Mouse (Mus musculus) limb, embryonic 14.5 days (tissue): ENCODE results near the gene Gm11034. TPM values are rescaled to one million over a fixed set of nuclear protein-coding genes. Genes with fewer than 3 reads are reported as not detected.

Source experiments
- ATAC-seq: fragments of 200-750 bp; cut with Nextera tagmentation; 2 replicates; pipeline ENCODE4 v1.8.0; 2017; ENCODE audit warnings: low read depth, moderate number of reproducible peaks, moderate TSS enrichment; ENCODE audit not compliant: low FRiP score
- DNase-seq: peaks from one replicate; pipeline ENCODE4 v3.0.0-alpha.2; 2015; ENCODE audit warnings: low spot score
- H3K27ac ChIP-seq: fragments of 300-500 bp; sonication (generic); replicated peaks from 2 replicates; pipeline ENCODE4 v1.5.1; 2014; ENCODE audit warnings: low read depth, mild to moderate bottlenecking, low read length, moderate library complexity, mixed read lengths
- H3K27me3 ChIP-seq: fragments of 300-500 bp; sonication (generic); 2 replicates; pipeline ENCODE4 v1.6.1; 2014; ENCODE audit warnings: low read length, mixed read lengths; ENCODE audit not compliant: control insufficient read depth, insufficient read depth
- H3K36me3 ChIP-seq: fragments of 300-500 bp; sonication (generic); 2 replicates; pipeline ENCODE4 v1.6.1; 2014; ENCODE audit warnings: mild to moderate bottlenecking, low read length, moderate library complexity, mixed read lengths; ENCODE audit not compliant: control insufficient read depth, insufficient read depth
- H3K4me1 ChIP-seq: fragments of 300-500 bp; sonication (generic); 2 replicates; pipeline ENCODE4 v1.6.1; 2014; ENCODE audit warnings: antibody characterized with exemption, low read length, mixed read lengths; ENCODE audit not compliant: control insufficient read depth, insufficient read depth
- H3K4me2 ChIP-seq: fragments of 300-500 bp; sonication (generic); replicated peaks from 2 replicates; pipeline ENCODE4 v1.6.1; 2014; ENCODE audit warnings: low read depth, mild to moderate bottlenecking, low read length, moderate library complexity; ENCODE audit not compliant: severe bottlenecking
- H3K4me3 ChIP-seq: fragments of 300-500 bp; sonication (generic); replicated peaks from 2 replicates; pipeline ENCODE4 v1.5.1; 2014; ENCODE audit warnings: low read length
- H3K9ac ChIP-seq: fragments of 300-500 bp; sonication (generic); 2 replicates; pipeline ENCODE4 v1.6.1; 2014; ENCODE audit warnings: mild to moderate bottlenecking, low read depth, low read length, moderate library complexity; ENCODE audit not compliant: severe bottlenecking
- H3K9me3 ChIP-seq: fragments of 300-500 bp; sonication (generic); 2 replicates; pipeline ENCODE4 v1.6.1; 2016; ENCODE audit warnings: low read length; ENCODE audit not compliant: control insufficient read depth
- POLR2A ChIP-seq: fragments of 200-500 bp; IDR thresholded peaks from 2 replicates; pipeline ENCODE4 v1.8.0; 2012; ENCODE audit warnings: inconsistent platforms, mild to moderate bottlenecking, moderate library complexity, borderline replicate concordance; ENCODE audit not compliant: insufficient read depth, insufficient read length; ENCODE audit errors: extremely low read depth
- WGBS: fragments of 180-500 bp; shearing (Covaris S2); extraction: QIAGEN DNeasy Blood & Tissue Kit; methylation state at CpG from one replicate; pipeline ENCODE4 v1.1.7; 2014; 5-methylcytosine and 5-hydroxymethylcytosine counted together
- polyA plus RNA-seq, 2 experiments: library from polyadenylated mRNA; depleted of rRNA in 1 of 2; stranded (reverse) in 1 of 2; unstranded in 1 of 2; fragments of >200 nt; fragmentation: Nextera tagmentation in 1 of 2; extraction: Ambion mirVana in 1 of 2; gene quantifications; 2 replicates each; pipeline versions ENCODE4 v1.2.1 to v1.2.3; 2012 to 2014

The Gm11034 gene
- polyA plus RNA-seq, 2 experiments = not detected

GRCm38 (mm10) chr8:72192065-72192464 lies 21.4 kb downstream of the Gm11034 start:
- H3K4me3 ChIP-seq = no peak overlapping the region
- TF ChIP-seq POLR2A = no peak
- no peaks in the 10 kb centered on the region for H3K9me3 ChIP-seq
- H3K4me2 ChIP-seq = no peak overlapping the region
- no peaks in the 10 kb centered on the region for H3K36me3 ChIP-seq
- no peaks in the 10 kb centered on the region for H3K27me3 ChIP-seq
- DNase-seq (no peak), ATAC-seq (no peak)
- no peak overlapping the region for H3K27ac ChIP-seq
- H3K4me1 ChIP-seq = no peaks in the 10 kb centered on the region
- no peak overlapping the region for H3K9ac ChIP-seq

GRCm38 (mm10) chr8:72190215-72190539 lies 23.3 kb downstream of the Gm11034 start:
- H3K9me3 ChIP-seq = no peaks in the 10 kb centered on the region
- ATAC-seq (no peak), DNase-seq (no peak)
- no peak overlapping the region for H3K4me3 ChIP-seq
- H3K36me3 ChIP-seq = no peaks in the 10 kb centered on the region
- H3K4me1 ChIP-seq = no peaks in the 10 kb centered on the region
- no peaks in the 10 kb centered on the region for H3K27me3 ChIP-seq
- H3K4me2 ChIP-seq = no peak overlapping the region
- H3K9ac ChIP-seq = no peak overlapping the region
- TF ChIP-seq POLR2A = no peak
- 95% methylated on average over 2 of the region's 2 CpGs for WGBS
- H3K27ac ChIP-seq = no peak overlapping the region

GRCm38 (mm10) chr8:72189417-72190214 lies 23.8 kb downstream of the Gm11034 start, which contains the start of gene Hsh2d:
Gene Hsh2d (plus strand): TSS chr8:72189638.
- Histone ChIP-seq H3K9ac (no peak within 1 kb of the TSS), H3K27ac (no peak within 1 kb of the TSS), H3K4me3 (no peak within 1 kb of the TSS), H3K36me3 (no peaks in the 10 kb centered on the region), H3K27me3 (no peaks in the 10 kb centered on the region), H3K4me1 (no peaks in the 10 kb centered on the region), H3K4me2 (no peak within 1 kb of the TSS), H3K9me3 (no peaks in the 10 kb centered on the region)
- DNase-seq (peak; percentile 12), ATAC-seq (no peak)
- WGBS = 64% methylated on average over 12 of the region's 12 CpGs
- no peak for TF ChIP-seq POLR2A

- ATAC-seq (no peak), DNase-seq (no peak)
- no peaks in the 10 kb centered on the region for H3K4me1 ChIP-seq
- H3K27me3 ChIP-seq = no peaks in the 10 kb centered on the region
- 79% methylated on average over 2 of the region's 2 CpGs for WGBS
- H3K4me3 ChIP-seq = no peak overlapping the region
- H3K9me3 ChIP-seq = no peaks in the 10 kb centered on the region
- H3K4me2 ChIP-seq = no peak overlapping the region
- H3K27ac ChIP-seq = no peak overlapping the region
- no peak for TF ChIP-seq POLR2A
- no peak overlapping the region for H3K9ac ChIP-seq
- H3K36me3 ChIP-seq = no peaks in the 10 kb centered on the region
These were observed 25.6 kb downstream of the Gm11034 start for GRCm38 (mm10) chr8:72187793-72188331.

- H3K9ac ChIP-seq = no peak overlapping the region
- ATAC-seq (no peak), DNase-seq (no peak)
- no peak overlapping the region for H3K4me3 ChIP-seq
- H3K4me1 ChIP-seq = no peaks in the 10 kb centered on the region
- H3K27ac ChIP-seq = no peak overlapping the region
- 81% methylated on average over 2 of the region's 2 CpGs for WGBS
- H3K9me3 ChIP-seq = no peaks in the 10 kb centered on the region
- TF ChIP-seq POLR2A = no peak
- H3K27me3 ChIP-seq = no peaks in the 10 kb centered on the region
- peaks cover 23% of the 10 kb centered on the region for H3K36me3 ChIP-seq
- H3K4me2 ChIP-seq = no peak overlapping the region
These were observed 29.8 kb downstream of the Gm11034 start for GRCm38 (mm10) chr8:72183554-72184202.
